Mouse (Mus musculus) lung, embryonic 15.5 days (tissue): ENCODE measurements at regions not wholly inside any gene's neighbourhood (a gene's known extent, or its start where the extent isn't known, plus 50 kb on each side); places are given as distances from the start of the nearest gene placed in this dataset.
"Not testable (repeated sequence)": the region's sequence is repeated elsewhere in the genome, so short reads cannot be mapped to it uniquely, and the experiment has no call there.

Experiments used
- ATAC-seq: fragments of 200-750 bp; cut with Nextera tagmentation; 2 replicates; pipeline ENCODE4 v1.8.0; 2017; ENCODE audit warnings: moderate number of reproducible peaks, borderline replicate concordance; ENCODE audit not compliant: low FRiP score, low TSS enrichment; ENCODE audit errors: extremely low read depth
- H3K27ac ChIP-seq: fragments of 300-500 bp; sonication (generic); 2 replicates; pipeline ENCODE4 v1.5.1; 2015; ENCODE audit warnings: moderate library complexity, mild to moderate bottlenecking, inconsistent platforms
- H3K27me3 ChIP-seq: fragments of 300-500 bp; sonication (generic); 2 replicates; pipeline ENCODE4 v1.6.1; 2015; ENCODE audit warnings: inconsistent platforms
- H3K36me3 ChIP-seq: fragments of 300-500 bp; sonication (generic); 2 replicates; pipeline ENCODE4 v1.6.1; 2015; ENCODE audit warnings: inconsistent platforms
- H3K4me1 ChIP-seq: fragments of 300-500 bp; sonication (generic); 2 replicates; pipeline ENCODE4 v1.6.1; 2015; ENCODE audit warnings: inconsistent platforms
- H3K4me2 ChIP-seq: fragments of 300-500 bp; sonication (generic); 2 replicates; pipeline ENCODE4 v1.6.1; 2015; ENCODE audit warnings: inconsistent platforms, mild to moderate bottlenecking, moderate library complexity
- H3K4me3 ChIP-seq: fragments of 300-500 bp; sonication (generic); 2 replicates; pipeline ENCODE4 v1.5.1; 2015; ENCODE audit warnings: mild to moderate bottlenecking, inconsistent platforms
- H3K9ac ChIP-seq: fragments of 300-500 bp; sonication (generic); 2 replicates; pipeline ENCODE4 v1.6.1; 2015; ENCODE audit warnings: inconsistent platforms
- H3K9me3 ChIP-seq: fragments of 300-500 bp; sonication (generic); 2 replicates; pipeline ENCODE4 v1.6.1; 2016; ENCODE audit warnings: inconsistent platforms
- WGBS: fragments of 180-500 bp; shearing (Covaris S2); methylation state at CpG from one replicate; pipeline ENCODE4 v1.1.7; 2015; 5-methylcytosine and 5-hydroxymethylcytosine counted together

DNA sequence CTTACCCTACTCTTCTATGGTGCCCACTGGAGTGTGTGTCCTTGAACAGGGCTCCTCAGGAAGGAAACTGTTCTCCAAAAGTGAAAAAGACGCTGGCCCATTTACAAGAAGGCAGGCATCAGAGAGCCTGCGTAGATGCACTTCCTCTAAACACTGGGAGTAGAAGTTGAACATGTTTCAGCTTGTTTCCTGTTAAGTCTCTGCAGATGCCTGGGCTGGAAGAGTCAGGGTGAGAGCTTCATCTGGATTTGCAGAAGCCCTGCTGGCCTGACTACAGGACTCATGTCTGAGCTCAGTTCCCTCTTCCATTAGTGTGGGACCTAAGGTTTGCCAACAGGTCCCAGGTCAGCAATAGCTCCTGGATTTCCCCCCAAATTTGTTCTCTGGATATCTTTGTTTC lies 54.7 kb upstream of the Nlrp1b start:
- Histone ChIP-seq H3K4me1 (no peaks in the 10 kb centered on the region), H3K27ac (no peak overlapping the region), H3K27me3 (no peaks in the 10 kb centered on the region), H3K9me3 (no peaks in the 10 kb centered on the region), H3K9ac (no peak overlapping the region), H3K4me2 (no peak overlapping the region), H3K36me3 (no peaks in the 10 kb centered on the region), H3K4me3 (no peak overlapping the region)
- no peak for ATAC-seq
- WGBS, result 56% methylated on average over 2 of the region's 2 CpGs

DNA sequence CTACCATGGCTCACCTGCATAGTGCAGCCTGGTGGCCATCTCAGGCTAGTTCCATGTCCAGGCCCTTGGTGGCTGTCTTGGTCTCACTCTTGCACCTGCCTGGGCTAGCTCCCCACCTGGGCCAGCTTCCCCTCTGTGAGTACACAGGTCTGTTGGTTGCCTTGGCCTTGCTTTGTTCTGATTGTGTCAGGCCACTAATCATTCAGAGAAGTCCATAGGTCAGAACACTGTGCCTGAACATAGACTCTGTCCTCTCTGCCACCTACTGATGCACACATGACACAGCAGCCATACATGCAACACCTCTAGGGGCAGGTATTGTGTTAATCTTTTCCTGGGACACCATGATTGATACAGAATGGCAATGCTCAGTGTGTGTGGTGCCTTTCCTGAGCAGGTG lies 57.7 kb upstream of the Nlrp1b start:
- H3K9me3 ChIP-seq, H3K27me3 ChIP-seq, H3K4me3 ChIP-seq, H3K27ac ChIP-seq, H3K4me1 ChIP-seq, H3K9ac ChIP-seq, ATAC-seq, H3K36me3 ChIP-seq, H3K4me2 ChIP-seq: not testable (repeated sequence)

DNA sequence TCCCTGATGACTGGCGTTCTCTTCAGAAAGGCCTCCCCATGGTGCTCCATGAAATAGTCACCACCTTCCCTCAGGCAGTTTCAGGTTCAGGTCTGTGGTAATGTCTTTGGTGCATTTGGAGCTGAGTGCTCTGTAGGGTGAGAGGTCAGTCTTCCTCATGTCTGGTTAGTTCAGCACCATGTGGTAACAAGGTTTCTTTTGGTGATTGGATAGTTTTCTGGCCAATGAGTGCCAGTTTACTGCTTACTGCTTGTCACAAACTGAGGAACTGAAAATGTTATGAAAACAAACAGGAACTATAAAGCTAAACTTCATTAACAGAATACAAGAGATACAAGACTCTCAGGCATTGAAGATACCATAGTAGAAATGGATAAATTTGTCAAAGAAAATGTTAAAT lies 59.0 kb upstream of the Nlrp1b start:
- H3K27me3 ChIP-seq, result no peaks in the 10 kb centered on the region
- H3K36me3 ChIP-seq, result no peaks in the 10 kb centered on the region
- no peak overlapping the region for H3K9ac ChIP-seq
- no peak overlapping the region for H3K4me3 ChIP-seq
- no peaks in the 10 kb centered on the region for H3K9me3 ChIP-seq
- H3K4me1 ChIP-seq, result no peaks in the 10 kb centered on the region
- WGBS, result 90% methylated on average over 1 of the region's 1 CpGs
- no peak overlapping the region for H3K4me2 ChIP-seq
- no peak overlapping the region for H3K27ac ChIP-seq
- no peak for ATAC-seq

DNA sequence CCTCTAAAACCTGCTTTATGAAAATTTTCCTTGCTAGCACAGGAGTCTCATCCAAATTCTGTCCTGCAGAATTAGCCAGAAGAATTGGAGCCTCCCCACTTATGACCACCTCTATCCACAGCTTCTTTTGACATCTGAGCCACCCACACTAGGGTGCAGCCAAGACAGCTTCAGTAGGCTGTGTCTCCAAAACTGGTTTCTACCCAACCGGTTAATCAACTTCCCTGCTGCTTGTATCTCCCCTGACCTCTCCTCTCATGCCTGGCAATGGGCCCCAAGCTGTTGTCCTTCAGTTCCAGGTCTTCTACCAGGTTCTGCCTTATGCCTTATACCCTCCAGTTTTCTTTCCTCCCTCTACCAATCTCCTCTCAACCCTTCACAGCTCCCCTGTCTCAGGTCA lies 68.9 kb upstream of the Nlrp1b start:
- Histone ChIP-seq H3K27me3 (no peaks in the 10 kb centered on the region), H3K36me3 (no peaks in the 10 kb centered on the region), H3K4me2 (no peak overlapping the region), H3K4me3 (no peak overlapping the region), H3K4me1 (no peaks in the 10 kb centered on the region), H3K9me3 (no peaks in the 10 kb centered on the region), H3K9ac (no peak overlapping the region), H3K27ac (no peak overlapping the region)
- ATAC-seq, result no peak
- WGBS, result 76% methylated on average over 1 of the region's 1 CpGs

DNA sequence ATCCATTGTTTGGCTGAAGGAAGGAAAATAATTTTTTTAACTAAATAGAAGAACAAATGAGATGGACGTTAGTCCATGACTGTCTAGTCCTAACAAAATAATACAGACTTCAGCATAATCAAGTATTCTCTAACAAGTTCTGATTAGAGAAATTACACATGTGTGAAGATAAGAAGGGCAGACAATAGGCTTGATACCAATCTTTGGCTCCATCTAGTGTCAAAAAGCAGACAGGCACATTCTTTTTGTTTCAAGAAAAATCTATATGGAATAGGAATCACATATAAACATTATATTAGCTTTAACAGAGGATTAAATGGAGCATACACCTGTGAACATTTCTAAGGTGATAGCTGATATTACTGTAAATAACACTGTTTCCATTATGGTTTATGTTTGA lies 92.9 kb upstream of the Nlrp1b start:
- WGBS, result 15% methylated on average over 1 of the region's 1 CpGs
- no peak for ATAC-seq

DNA sequence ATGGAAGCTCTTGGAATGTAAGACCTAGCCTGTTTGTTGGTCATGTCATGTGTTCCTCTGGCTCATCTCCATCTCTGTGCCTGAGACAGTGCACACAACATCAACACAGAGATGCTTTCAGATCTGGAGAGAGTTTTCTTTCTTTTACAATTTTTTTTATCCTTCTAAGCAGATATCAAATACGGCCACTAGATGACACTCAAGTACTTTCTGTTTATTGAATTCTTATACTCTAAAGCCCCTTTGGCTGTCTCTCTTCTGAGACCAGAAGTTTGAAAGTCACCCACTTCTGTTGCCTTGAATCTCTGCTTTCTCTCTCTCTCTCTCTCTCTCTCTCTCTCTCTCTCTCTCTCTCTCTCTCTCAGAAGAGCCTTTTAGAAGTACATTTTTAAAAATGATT lies 106.9 kb upstream of the Nlrp1b start:
- 0% methylated on average over 1 of the region's 1 CpGs for WGBS
- Histone ChIP-seq H3K27me3 (no peaks in the 10 kb centered on the region), H3K36me3 (no peaks in the 10 kb centered on the region), H3K9ac (no peak overlapping the region), H3K27ac (no peak overlapping the region), H3K4me1 (no peaks in the 10 kb centered on the region), H3K9me3 (no peaks in the 10 kb centered on the region), H3K4me2 (no peak overlapping the region), H3K4me3 (no peak overlapping the region)
- ATAC-seq, result no peak

More for the DNA sequence above, 92.9 kb upstream of the Nlrp1b start:
- no peaks in the 10 kb centered on the region for H3K27me3 ChIP-seq
- H3K4me3 ChIP-seq, result no peak overlapping the region
- no peaks in the 10 kb centered on the region for H3K36me3 ChIP-seq
- H3K9ac ChIP-seq, result no peak overlapping the region
- H3K4me1 ChIP-seq, result no peaks in the 10 kb centered on the region
- H3K9me3 ChIP-seq, result no peaks in the 10 kb centered on the region
- H3K4me2 ChIP-seq, result no peak overlapping the region
- no peak overlapping the region for H3K27ac ChIP-seq

DNA sequence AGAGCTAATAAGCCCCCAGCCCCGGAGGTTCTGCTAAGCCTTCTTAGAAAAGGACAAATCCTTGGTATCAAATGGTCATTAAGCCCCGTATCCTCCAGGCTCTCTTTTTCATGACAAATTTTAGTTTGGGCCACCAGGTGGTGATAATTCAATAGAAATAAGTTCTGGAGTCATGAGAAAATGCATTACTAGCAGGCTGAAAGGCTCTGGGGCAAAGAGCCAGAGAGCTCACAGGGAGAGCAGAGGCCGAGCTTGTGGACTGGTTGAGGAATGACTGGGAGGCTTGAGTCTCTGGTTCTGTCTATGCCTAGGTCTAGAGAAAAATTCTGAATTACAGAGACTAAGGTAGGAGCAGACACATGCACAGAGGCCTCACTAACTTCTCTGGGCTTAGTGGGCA lies 115.5 kb upstream of the Nlrp1b start:
- Histone ChIP-seq H3K4me3 (no peak overlapping the region), H3K9ac (no peak overlapping the region), H3K4me2 (no peak overlapping the region), H3K27me3 (no peaks in the 10 kb centered on the region), H3K36me3 (no peaks in the 10 kb centered on the region), H3K27ac (no peak overlapping the region), H3K9me3 (no peaks in the 10 kb centered on the region), H3K4me1 (no peaks in the 10 kb centered on the region)
- 29% methylated on average over 3 of the region's 3 CpGs for WGBS
- no peak for ATAC-seq

DNA sequence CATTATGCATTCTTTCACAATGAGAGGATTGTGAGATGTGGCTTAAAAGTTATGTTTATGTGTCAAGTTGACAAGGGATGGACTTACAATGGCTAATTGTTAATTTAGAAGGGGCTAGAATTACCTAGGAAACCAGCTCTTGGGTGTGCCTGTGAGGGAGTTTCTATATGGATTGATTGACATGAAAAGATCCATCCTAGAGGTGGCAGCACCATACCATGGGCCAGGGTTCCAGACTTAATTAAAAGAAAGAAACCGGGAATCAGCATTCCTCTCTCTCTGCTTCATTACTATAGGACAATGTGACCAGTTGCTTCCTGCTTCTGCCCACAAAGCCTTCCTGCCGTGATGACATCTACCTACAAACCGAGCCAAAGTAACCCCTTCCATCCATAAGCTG lies 126.6 kb upstream of the Nlrp1b start:
- 57% methylated on average over 3 of the region's 3 CpGs for WGBS
- no peaks in the 10 kb centered on the region for H3K36me3 ChIP-seq
- H3K4me3 ChIP-seq, result no peak overlapping the region
- no peak overlapping the region for H3K27ac ChIP-seq
- H3K4me1 ChIP-seq, result no peaks in the 10 kb centered on the region
- no peaks in the 10 kb centered on the region for H3K27me3 ChIP-seq
- H3K9ac ChIP-seq, result no peak overlapping the region
- H3K4me2 ChIP-seq, result no peak overlapping the region
- no peak for ATAC-seq
- H3K9me3 ChIP-seq, result no peaks in the 10 kb centered on the region

DNA sequence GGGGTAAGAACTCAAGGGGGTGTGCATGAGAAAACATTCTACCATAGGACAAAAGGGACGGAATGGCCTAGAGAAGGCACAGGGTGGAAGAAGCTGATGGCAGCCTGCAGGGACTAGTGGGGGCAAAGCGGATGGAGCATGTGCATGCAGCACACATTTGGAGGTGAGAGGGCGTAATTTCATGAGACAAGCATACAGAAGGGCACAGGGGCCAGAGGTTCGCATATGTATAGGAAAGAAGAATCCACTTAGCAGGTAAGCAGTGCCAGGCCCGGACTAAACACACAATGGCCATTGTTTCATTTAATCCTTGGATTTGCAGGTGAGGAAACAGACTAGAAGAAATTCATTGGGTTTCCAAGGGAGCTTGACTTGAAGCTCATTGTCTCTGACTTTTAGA lies 130.3 kb upstream of the Nlrp1b start:
- no peaks in the 10 kb centered on the region for H3K36me3 ChIP-seq
- H3K27ac ChIP-seq, result no peak overlapping the region
- no peaks in the 10 kb centered on the region for H3K9me3 ChIP-seq
- ATAC-seq, result no peak
- H3K4me3 ChIP-seq, result no peak overlapping the region
- no peaks in the 10 kb centered on the region for H3K27me3 ChIP-seq
- H3K4me1 ChIP-seq, result no peaks in the 10 kb centered on the region
- no peak overlapping the region for H3K4me2 ChIP-seq
- WGBS, result 77% methylated on average over 5 of the region's 5 CpGs
- H3K9ac ChIP-seq, result no peak overlapping the region

DNA sequence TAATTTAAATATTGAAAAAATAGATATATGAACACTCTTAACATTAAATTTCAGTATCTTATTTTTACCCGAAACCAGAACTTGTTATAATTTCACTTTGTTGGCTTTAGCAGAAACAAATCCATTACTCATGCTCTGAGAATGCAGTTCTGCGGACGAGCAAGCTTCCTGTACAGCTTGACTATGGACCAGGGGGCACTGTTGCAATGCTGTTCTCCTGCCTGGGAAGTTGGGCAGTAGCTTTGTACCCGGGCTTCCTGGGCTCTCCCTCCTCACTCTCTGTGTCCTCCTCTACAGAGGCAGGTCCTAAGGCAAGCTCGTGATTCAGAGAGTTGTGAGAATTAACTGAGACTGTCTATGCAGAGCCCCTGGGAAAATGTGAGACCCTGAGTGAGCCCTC lies 141.3 kb upstream of the Nlrp1b start:
- no peak overlapping the region for H3K27ac ChIP-seq
- WGBS, result 42% methylated on average over 5 of the region's 5 CpGs
- no peak for ATAC-seq
- no peak overlapping the region for H3K4me3 ChIP-seq
- no peaks in the 10 kb centered on the region for H3K4me1 ChIP-seq
- no peaks in the 10 kb centered on the region for H3K36me3 ChIP-seq
- H3K9me3 ChIP-seq, result no peaks in the 10 kb centered on the region
- no peak overlapping the region for H3K4me2 ChIP-seq
- H3K27me3 ChIP-seq, result no peaks in the 10 kb centered on the region
- no peak overlapping the region for H3K9ac ChIP-seq

DNA sequence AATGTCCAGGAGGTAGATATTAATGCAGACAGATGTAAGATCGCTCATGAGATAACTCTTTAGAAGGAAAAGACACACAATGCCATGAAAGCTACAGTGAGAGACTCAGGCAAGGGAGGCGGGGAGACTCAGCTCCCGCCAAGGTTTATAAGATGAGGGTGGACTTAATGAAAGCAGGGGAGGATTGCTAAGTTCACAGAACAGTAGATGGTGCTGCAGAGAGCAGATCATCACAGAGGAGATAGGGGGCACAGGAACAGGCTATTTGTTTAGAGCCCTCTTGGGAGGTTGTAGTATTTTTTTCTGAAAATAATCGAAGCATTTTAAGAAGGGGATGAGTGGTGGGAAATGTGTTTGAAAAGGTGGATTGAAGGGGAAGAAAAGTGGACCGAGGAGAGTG lies 144.6 kb upstream of the Nlrp1b start:
- Histone ChIP-seq H3K27ac (no peak overlapping the region), H3K4me2 (no peak overlapping the region), H3K4me3 (no peak overlapping the region), H3K9ac (no peak overlapping the region), H3K27me3 (no peaks in the 10 kb centered on the region), H3K4me1 (no peaks in the 10 kb centered on the region), H3K36me3 (no peaks in the 10 kb centered on the region), H3K9me3 (no peaks in the 10 kb centered on the region)
- no peak for ATAC-seq
- WGBS, result 61% methylated on average over 5 of the region's 5 CpGs

DNA sequence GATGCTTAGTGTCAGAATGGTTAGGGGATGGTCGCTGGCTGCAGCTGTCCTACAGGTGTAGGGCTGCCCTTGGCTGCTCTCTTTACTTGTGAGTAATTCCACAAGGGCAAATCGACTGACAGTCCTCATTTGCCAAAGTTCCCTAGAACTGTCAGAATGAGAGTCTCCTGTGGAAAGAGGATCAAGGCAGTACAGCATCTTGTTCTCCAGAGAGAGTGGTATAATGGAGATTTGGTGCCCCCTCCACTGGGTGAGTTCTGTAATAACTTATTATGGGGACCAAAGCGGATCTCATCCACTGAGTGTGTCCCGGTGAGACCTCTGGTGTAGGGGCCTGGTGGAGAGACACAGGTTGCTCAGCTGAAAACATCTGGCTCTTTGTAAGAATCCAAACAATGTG lies 157.9 kb upstream of the Nlrp1b start:
- Histone ChIP-seq H3K27ac (no peak overlapping the region), H3K4me3 (no peak overlapping the region), H3K4me2 (no peak overlapping the region), H3K4me1 (no peaks in the 10 kb centered on the region), H3K9me3 (no peaks in the 10 kb centered on the region), H3K27me3 (no peaks in the 10 kb centered on the region), H3K9ac (no peak overlapping the region), H3K36me3 (no peaks in the 10 kb centered on the region)
- ATAC-seq, result no peak
- 71% methylated on average over 4 of the region's 4 CpGs for WGBS

DNA sequence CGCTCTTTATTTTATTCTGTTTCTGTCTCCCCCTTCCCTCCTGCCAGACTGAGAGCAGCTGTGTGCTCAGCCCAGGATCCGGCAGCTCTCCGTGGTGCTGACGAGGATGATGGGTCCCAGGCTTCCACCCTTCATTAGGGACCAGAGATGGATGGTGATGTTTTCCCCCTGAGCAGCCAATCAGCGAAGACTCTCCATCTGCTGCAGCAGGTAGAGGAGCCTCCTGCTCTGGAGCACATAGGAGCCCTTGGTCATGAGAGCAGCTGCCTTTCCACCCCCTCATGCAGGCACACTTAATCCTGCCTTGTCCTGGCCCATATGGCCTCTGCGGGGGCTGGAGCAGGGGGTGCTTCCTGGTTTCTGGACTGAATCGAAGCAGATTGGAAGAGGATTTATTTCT lies 159.1 kb upstream of the Nlrp1b start:
- no peaks in the 10 kb centered on the region for H3K4me1 ChIP-seq
- H3K27ac ChIP-seq, result no peak overlapping the region
- H3K9ac ChIP-seq, result no peak overlapping the region
- no peak for ATAC-seq
- no peaks in the 10 kb centered on the region for H3K36me3 ChIP-seq
- 21% methylated on average over 7 of the region's 7 CpGs for WGBS
- H3K4me2 ChIP-seq, result no peak overlapping the region
- H3K9me3 ChIP-seq, result no peaks in the 10 kb centered on the region
- no peak overlapping the region for H3K4me3 ChIP-seq
- H3K27me3 ChIP-seq, result no peaks in the 10 kb centered on the region
